Mouse (Mus musculus): ENCODE results near the gene Gipc3.
A peak's percentile ranks its signal among the peaks of the same experiment; 100 is the strongest.

- TF ChIP-seq EP300 (IDR thresholded peaks at IDR 0.05; ENCODE audit: low read depth) = peak; percentile 21; the same call in 1 of the 2 replicates
- TF ChIP-seq CTCF (IDR thresholded peaks at IDR 0.05; ENCODE audit: low read depth) = no peak
Observed at GRCm38 (mm10) chr10:81366477-81367206, 23.6 kb upstream of the Gipc3 start.

Data from liver, embryonic 14.5 days (tissue).